Mouse (Mus musculus): Measurements from ENCODE around the gene Foxj1. TPM values are rescaled to one million over a fixed set of nuclear protein-coding genes. Genes with fewer than 3 reads are reported as not detected.

The Foxj1 gene
- polyA plus RNA-seq, 1 experiment = 0.14 TPM

- TF ChIP-seq CTCF (IDR thresholded peaks at IDR 0.05; ENCODE audit: control insufficient read depth, insufficient read depth, insufficient read length) = no peak
- no peak for TF ChIP-seq MYOD1 (IDR thresholded peaks at IDR 0.05; ENCODE audit: control insufficient read depth, insufficient read length, low read depth)
- no peak for TF ChIP-seq FOSL1 (IDR thresholded peaks at IDR 0.05; ENCODE audit: insufficient read depth, low read length, poor library complexity, severe bottlenecking)
- TF ChIP-seq MYOG (IDR thresholded peaks at IDR 0.05; ENCODE audit: control insufficient read depth, extremely low read depth, insufficient read length) = no peak
- no peak for TF ChIP-seq USF1 (IDR thresholded peaks at IDR 0.05; ENCODE audit: low read depth)
- TF ChIP-seq MAX (IDR thresholded peaks at IDR 0.05) = no peak
- TF ChIP-seq CEBPB (IDR thresholded peaks at IDR 0.05; ENCODE audit: low read depth) = no peak
- Histone ChIP-seq H3K27me3 (ENCODE audit: control insufficient read depth, insufficient read depth, insufficient read length) (no peaks in the 10 kb centered on the region), H3K4me3 (ENCODE audit: insufficient read depth, poor library complexity, severe bottlenecking) (no peak overlapping the region), H3K79me2 (ENCODE audit: control insufficient read depth, insufficient read depth) (no peaks in the 10 kb centered on the region), H3K36me3 (ENCODE audit: control insufficient read depth, insufficient read depth) (no peaks in the 10 kb centered on the region), H3ac (ENCODE audit: control insufficient read depth, insufficient read length, low read depth) (no peak overlapping the region), H3K79me3 (ENCODE audit: low read depth) (no peaks in the 10 kb centered on the region)
Observed at GRCm38 (mm10) chr11:116358926-116359637, 23.9 kb upstream of the Foxj1 start.

- no peaks in the 10 kb centered on the region for H3K79me2 ChIP-seq (ENCODE audit: control insufficient read depth, insufficient read depth)
- H3K79me3 ChIP-seq (ENCODE audit: low read depth) = no peaks in the 10 kb centered on the region
- no peak for TF ChIP-seq USF1 (IDR thresholded peaks at IDR 0.05; ENCODE audit: low read depth)
- no peak for TF ChIP-seq MAX (IDR thresholded peaks at IDR 0.05)
- TF ChIP-seq MYOD1 (IDR thresholded peaks at IDR 0.05; ENCODE audit: control insufficient read depth, insufficient read length, low read depth) = no peak
- TF ChIP-seq CTCF (IDR thresholded peaks at IDR 0.05; ENCODE audit: control insufficient read depth, insufficient read depth, insufficient read length) = no peak
- TF ChIP-seq MYOG (IDR thresholded peaks at IDR 0.05; ENCODE audit: control insufficient read depth, extremely low read depth, insufficient read length) = no peak
- TF ChIP-seq FOSL1 (IDR thresholded peaks at IDR 0.05; ENCODE audit: insufficient read depth, low read length, poor library complexity, severe bottlenecking) = no peak
- TF ChIP-seq CEBPB (IDR thresholded peaks at IDR 0.05; ENCODE audit: low read depth) = no peak
Observed at GRCm38 (mm10) chr11:116354521-116354920, 19.3 kb upstream of the Foxj1 start.

GRCm38 (mm10) chr11:116353535-116353934 is 18.3 kb upstream of the Foxj1 start:
- Histone ChIP-seq H3K79me3 (ENCODE audit: low read depth) (no peaks in the 10 kb centered on the region), H3K4me3 (ENCODE audit: insufficient read depth, poor library complexity, severe bottlenecking) (no peak overlapping the region), H3K36me3 (ENCODE audit: control insufficient read depth, insufficient read depth) (no peaks in the 10 kb centered on the region), H3K79me2 (ENCODE audit: control insufficient read depth, insufficient read depth) (no peaks in the 10 kb centered on the region), H3ac (ENCODE audit: control insufficient read depth, insufficient read length, low read depth) (no peak overlapping the region), H3K27me3 (ENCODE audit: control insufficient read depth, insufficient read depth, insufficient read length) (no peaks in the 10 kb centered on the region)
- TF ChIP-seq MYOG (IDR thresholded peaks at IDR 0.05; ENCODE audit: control insufficient read depth, extremely low read depth, insufficient read length) (no peak), MAX (IDR thresholded peaks at IDR 0.05) (no peak), CEBPB (IDR thresholded peaks at IDR 0.05; ENCODE audit: low read depth) (no peak), USF1 (IDR thresholded peaks at IDR 0.05; ENCODE audit: low read depth) (no peak), FOSL1 (IDR thresholded peaks at IDR 0.05; ENCODE audit: insufficient read depth, low read length, poor library complexity, severe bottlenecking) (no peak), CTCF (IDR thresholded peaks at IDR 0.05; ENCODE audit: control insufficient read depth, insufficient read depth, insufficient read length) (no peak), MYOD1 (IDR thresholded peaks at IDR 0.05; ENCODE audit: control insufficient read depth, insufficient read length, low read depth) (no peak)

More at GRCm38 (mm10) chr11:116354521-116354920, 19.3 kb upstream of the Foxj1 start:
- Histone ChIP-seq H3ac (ENCODE audit: control insufficient read depth, insufficient read length, low read depth) (no peak overlapping the region), H3K4me3 (ENCODE audit: insufficient read depth, poor library complexity, severe bottlenecking) (no peak overlapping the region), H3K27me3 (ENCODE audit: control insufficient read depth, insufficient read depth, insufficient read length) (no peaks in the 10 kb centered on the region), H3K36me3 (ENCODE audit: control insufficient read depth, insufficient read depth) (no peaks in the 10 kb centered on the region)

GRCm38 (mm10) chr11:116351294-116351693 is 16.1 kb upstream of the Foxj1 start:
- H3K79me2 ChIP-seq (ENCODE audit: control insufficient read depth, insufficient read depth) = no peaks in the 10 kb centered on the region
- TF ChIP-seq MAX (IDR thresholded peaks at IDR 0.05) (no peak), FOSL1 (IDR thresholded peaks at IDR 0.05; ENCODE audit: insufficient read depth, low read length, poor library complexity, severe bottlenecking) (no peak), MYOD1 (IDR thresholded peaks at IDR 0.05; ENCODE audit: control insufficient read depth, insufficient read length, low read depth) (no peak), CTCF (IDR thresholded peaks at IDR 0.05; ENCODE audit: control insufficient read depth, insufficient read depth, insufficient read length) (no peak), MYOG (IDR thresholded peaks at IDR 0.05; ENCODE audit: control insufficient read depth, extremely low read depth, insufficient read length) (no peak), CEBPB (IDR thresholded peaks at IDR 0.05; ENCODE audit: low read depth) (no peak)
- H3K27me3 ChIP-seq (ENCODE audit: control insufficient read depth, insufficient read depth, insufficient read length) = no peaks in the 10 kb centered on the region
- H3ac ChIP-seq (ENCODE audit: control insufficient read depth, insufficient read length, low read depth) = no peak overlapping the region
- no peak overlapping the region for H3K4me3 ChIP-seq (ENCODE audit: insufficient read depth, poor library complexity, severe bottlenecking)
- no peaks in the 10 kb centered on the region for H3K79me3 ChIP-seq (ENCODE audit: low read depth)
- no peaks in the 10 kb centered on the region for H3K36me3 ChIP-seq (ENCODE audit: control insufficient read depth, insufficient read depth)

GRCm38 (mm10) chr11:116347955-116348354 is 12.8 kb upstream of the Foxj1 start:
- no peaks in the 10 kb centered on the region for H3K36me3 ChIP-seq (ENCODE audit: control insufficient read depth, insufficient read depth)
- TF ChIP-seq USF1 (IDR thresholded peaks at IDR 0.05; ENCODE audit: low read depth) = no peak
- TF ChIP-seq CEBPB (IDR thresholded peaks at IDR 0.05; ENCODE audit: low read depth) = no peak
- TF ChIP-seq CTCF (IDR thresholded peaks at IDR 0.05; ENCODE audit: control insufficient read depth, insufficient read depth, insufficient read length) = no peak

GRCm38 (mm10) chr11:116347012-116347411 is 11.8 kb upstream of the Foxj1 start:
- no peaks in the 10 kb centered on the region for H3K79me2 ChIP-seq (ENCODE audit: control insufficient read depth, insufficient read depth)
- no peak overlapping the region for H3K4me3 ChIP-seq (ENCODE audit: insufficient read depth, poor library complexity, severe bottlenecking)
- no peaks in the 10 kb centered on the region for H3K36me3 ChIP-seq (ENCODE audit: control insufficient read depth, insufficient read depth)
- H3ac ChIP-seq (ENCODE audit: control insufficient read depth, insufficient read length, low read depth) = no peak overlapping the region
- TF ChIP-seq MYOD1 (IDR thresholded peaks at IDR 0.05; ENCODE audit: control insufficient read depth, insufficient read length, low read depth) (peak; percentile 6), USF1 (IDR thresholded peaks at IDR 0.05; ENCODE audit: low read depth) (no peak)
- no peaks in the 10 kb centered on the region for H3K27me3 ChIP-seq (ENCODE audit: control insufficient read depth, insufficient read depth, insufficient read length)
- no peaks in the 10 kb centered on the region for H3K79me3 ChIP-seq (ENCODE audit: low read depth)

More at GRCm38 (mm10) chr11:116347955-116348354, 12.8 kb upstream of the Foxj1 start:
- Histone ChIP-seq H3K27me3 (ENCODE audit: control insufficient read depth, insufficient read depth, insufficient read length) (no peaks in the 10 kb centered on the region), H3ac (ENCODE audit: control insufficient read depth, insufficient read length, low read depth) (no peak overlapping the region), H3K4me3 (ENCODE audit: insufficient read depth, poor library complexity, severe bottlenecking) (no peak overlapping the region), H3K79me3 (ENCODE audit: low read depth) (no peaks in the 10 kb centered on the region), H3K79me2 (ENCODE audit: control insufficient read depth, insufficient read depth) (no peaks in the 10 kb centered on the region)

Data from C2C12 (cell line).